Mouse (Mus musculus) heart, embryonic 16.5 days (tissue): ENCODE measurements around the gene Cwc25. TPM values are rescaled to one million over a fixed set of nuclear protein-coding genes. Genes with fewer than 3 reads are reported as not detected.

Source experiments
- ATAC-seq: fragments of 200-750 bp; cut with Nextera tagmentation; replicated peaks from 2 replicates; pipeline ENCODE4 v1.8.0; 2017; ENCODE audit warnings: moderate number of reproducible peaks; ENCODE audit not compliant: insufficient read depth, low FRiP score; ENCODE audit errors: extremely low read depth
- H3K27ac ChIP-seq: fragments of 300-500 bp; sonication (generic); 2 replicates; pipeline ENCODE4 v1.5.1; 2014; ENCODE audit warnings: mild to moderate bottlenecking, low read length, control low read depth, moderate library complexity
- H3K27me3 ChIP-seq: fragments of 300-500 bp; sonication (generic); 2 replicates; pipeline ENCODE4 v1.6.1; 2014; ENCODE audit warnings: low read length, mixed read lengths; ENCODE audit not compliant: control insufficient read depth, insufficient read depth
- H3K36me3 ChIP-seq: fragments of 300-500 bp; sonication (generic); 2 replicates; pipeline ENCODE4 v1.6.1; 2014; ENCODE audit not compliant: control insufficient read depth, insufficient read depth
- H3K4me1 ChIP-seq: fragments of 300-500 bp; sonication (generic); 2 replicates; pipeline ENCODE4 v1.6.1; 2014; ENCODE audit warnings: low read length, mixed read lengths; ENCODE audit not compliant: control insufficient read depth, insufficient read depth
- H3K4me2 ChIP-seq: fragments of 300-500 bp; sonication (generic); 2 replicates; pipeline ENCODE4 v1.6.1; 2014; ENCODE audit warnings: low read depth, mild to moderate bottlenecking, control low read depth, low read length
- H3K4me3 ChIP-seq: fragments of 300-500 bp; sonication (generic); 2 replicates; pipeline ENCODE4 v1.5.1; 2014; ENCODE audit warnings: mild to moderate bottlenecking, control low read depth, low read length
- H3K9ac ChIP-seq: fragments of 300-500 bp; sonication (generic); 2 replicates; pipeline ENCODE4 v1.6.1; 2014; ENCODE audit warnings: low read length, control low read depth
- H3K9me3 ChIP-seq: fragments of 300-500 bp; sonication (generic); replicated peaks from 2 replicates; pipeline ENCODE4 v1.6.1; 2016; ENCODE audit warnings: low read length; ENCODE audit not compliant: control insufficient read depth
- WGBS: fragments of 180-500 bp; shearing (Covaris S2); extraction: QIAGEN DNeasy Blood & Tissue Kit; methylation state at CpG from one replicate; pipeline ENCODE4 v1.1.7; 2014; 5-methylcytosine and 5-hydroxymethylcytosine counted together
- microRNA-seq: library from miRNA; unstranded; fragments of <30 nt; microRNA quantifications from one replicate; pipeline ENCODE4, GENCODE M21; 2017
- polyA plus RNA-seq: library from polyadenylated mRNA; unstranded; fragments of >200 nt; fragmentation: Nextera tagmentation; extraction: Ambion mirVana; gene quantifications from 2 replicates; pipeline ENCODE4 v1.2.1, GENCODE M21; 2015

Gene Cwc25
- polyA plus RNA-seq, 1 experiment from 2014 or later, result 12.5 TPM

- peak overlapping the region; percentile 97 for H3K27ac ChIP-seq
- peak overlapping the region; percentile 97 for H3K9ac ChIP-seq
- ATAC-seq, result no peak
- WGBS, result 45% methylated on average over 11 of the region's 11 CpGs
- H3K4me1 ChIP-seq, result peaks cover 58% of the 10 kb centered on the region
- H3K9me3 ChIP-seq, result no peaks in the 10 kb centered on the region
- H3K27me3 ChIP-seq, result no peaks in the 10 kb centered on the region
- H3K36me3 ChIP-seq, result peaks cover 6% of the 10 kb centered on the region
- peak overlapping the region; percentile 95 for H3K4me3 ChIP-seq
- peak overlapping the region; percentile 93 for H3K4me2 ChIP-seq
Observed at GRCm38 (mm10) chr11:97697199-97697890, 69.0 kb downstream of the Cwc25 start.

- Histone ChIP-seq H3K27ac (peak overlapping the region; percentile 93), H3K4me1 (peaks cover 53% of the 10 kb centered on the region), H3K4me3 (no peak overlapping the region), H3K36me3 (peaks cover 13% of the 10 kb centered on the region), H3K9ac (no peak overlapping the region; the same call in 1 of the 2 replicates), H3K4me2 (no peak overlapping the region; the same call in 1 of the 2 replicates), H3K27me3 (no peaks in the 10 kb centered on the region), H3K9me3 (no peaks in the 10 kb centered on the region)
- WGBS, result 86% methylated on average over 8 of the region's 8 CpGs
- no peak for ATAC-seq
Observed at GRCm38 (mm10) chr11:97696669-97697068, 69.7 kb downstream of the Cwc25 start.

- Histone ChIP-seq H3K4me1 (peaks cover 45% of the 10 kb centered on the region), H3K4me3 (peak overlapping the region; percentile 8; the same call in 1 of the 2 replicates), H3K36me3 (peaks cover 21% of the 10 kb centered on the region), H3K9me3 (no peaks in the 10 kb centered on the region), H3K27me3 (no peaks in the 10 kb centered on the region), H3K27ac (peak overlapping the region; percentile 93), H3K4me2 (peak overlapping the region; percentile 50), H3K9ac (peak overlapping the region; percentile 65)
- no peak for ATAC-seq
- 56% methylated on average over 9 of the region's 9 CpGs for WGBS
Observed at GRCm38 (mm10) chr11:97695712-97696401, 70.5 kb downstream of the Cwc25 start.

Small RNA genes within 50 kb of the gene (microRNA-seq; reads per million reads assigned to microRNA genes)
- not detected for gene Mir8102

Other genes with a start within 250 kb of the Cwc25 start
- gene Srcin1, start 190.4 kb downstream of the Cwc25 start, polyA plus RNA-seq, result 0.04 and 0.08 TPM in 2 replicates
- gene Epop, start 136.9 kb downstream of the Cwc25 start, polyA plus RNA-seq, result 0.70 and 0.79 TPM in 2 replicates
- gene Mllt6, start 103.1 kb downstream of the Cwc25 start, polyA plus RNA-seq, result 2.1 and 2.8 TPM in 2 replicates
- gene Cisd3, start 80.7 kb downstream of the Cwc25 start, polyA plus RNA-seq, result 81.1 and 86.1 TPM in 2 replicates
- 11.4 and 14.2 TPM in 2 replicates for gene Pcgf2, start 66.1 kb downstream of the Cwc25 start, polyA plus RNA-seq
- gene Psmb3, start 63.2 kb downstream of the Cwc25 start, polyA plus RNA-seq, result 359 and 395 TPM in 2 replicates
- gene Pip4k2b, start 21.9 kb downstream of the Cwc25 start, polyA plus RNA-seq, result 0.81 and 1.1 TPM in 2 replicates
- gene 1700001P01Rik, start 9.4 kb upstream of the Cwc25 start, polyA plus RNA-seq, result 0.25 and 0.41 TPM in 2 replicates
- 299 and 310 TPM in 2 replicates for gene Rpl23, start 15.9 kb upstream of the Cwc25 start, polyA plus RNA-seq
- gene Lasp1, start 32.4 kb upstream of the Cwc25 start, polyA plus RNA-seq, result 52.9 and 59.0 TPM in 2 replicates
- gene B230217C12Rik, start 74.2 kb upstream of the Cwc25 start, polyA plus RNA-seq, result 2.5 and 3.2 TPM in 2 replicates
- gene Fbxo47, start 117.6 kb upstream of the Cwc25 start, polyA plus RNA-seq, result 0.65 and 0.97 TPM in 2 replicates
- gene Plxdc1, start 219.9 kb upstream of the Cwc25 start, polyA plus RNA-seq, result 1.8 and 2.6 TPM in 2 replicates
- gene Arl5c, start 229.6 kb upstream of the Cwc25 start, polyA plus RNA-seq, result 7.7 and 13.2 TPM in 2 replicates